Mouse (Mus musculus): ENCODE measurements around the gene Hebp2. TPM values are rescaled to one million over a fixed set of nuclear protein-coding genes. Genes with fewer than 3 reads are reported as not detected.

Hebp2 gene
- polyA plus RNA-seq, 1 experiment from 2014 or later: 6.1 TPM

- no peak overlapping the region for H3K9ac ChIP-seq (ENCODE audit: low read depth, low read length)
- WGBS: 84% methylated on average over 22 of the region's 22 CpGs
- no peak for ATAC-seq (replicated peaks; ENCODE audit: low FRiP score)
- H3K4me1 ChIP-seq (replicated peaks; ENCODE audit: control insufficient read depth, insufficient read depth, low read length): no peaks in the 10 kb centered on the region; the same call in 1 of the 2 replicates
- DNase-seq (ENCODE audit: low spot score): no peak
- H3K27me3 ChIP-seq (replicated peaks; ENCODE audit: control insufficient read depth, insufficient read depth, low read length): no peaks in the 10 kb centered on the region
- H3K36me3 ChIP-seq (ENCODE audit: control insufficient read depth, insufficient read depth, low read length): 0 out of 2 replicates have a peak, but pooled peaks cover 2% of the 10 kb centered on the region
- H3K27ac ChIP-seq (ENCODE audit: low read depth, low read length): no peak overlapping the region
- H3K4me3 ChIP-seq (ENCODE audit: low read depth, low read length): no peak overlapping the region
- H3K9me3 ChIP-seq (ENCODE audit: control insufficient read depth, low read length): no peaks in the 10 kb centered on the region
- no peak overlapping the region for H3K4me2 ChIP-seq
Observed at GRCm38 (mm10) chr10:18526184-18526850, 19.6 kb downstream of the Hebp2 start.

DNA sequence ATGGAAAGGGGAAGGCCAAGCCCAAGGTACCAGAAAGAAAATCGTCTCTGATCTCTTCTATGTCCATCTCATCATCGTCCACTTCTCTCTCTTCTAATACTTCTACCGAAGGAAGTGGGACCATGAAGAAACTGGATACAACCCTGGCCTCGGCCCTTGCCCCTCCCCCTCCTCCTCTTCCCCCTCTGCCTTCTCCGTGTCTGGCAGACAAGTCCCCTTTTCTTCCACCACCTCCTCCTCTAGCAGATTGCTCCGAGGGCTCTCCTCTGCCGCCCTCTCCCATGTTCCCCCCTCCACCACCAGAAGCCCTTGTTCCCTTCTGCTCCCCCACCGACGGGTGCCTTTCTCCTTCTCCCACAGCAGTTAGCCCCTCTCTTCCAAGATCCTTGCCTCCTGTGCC is 20.1 kb downstream of the Hebp2 start:
- Histone ChIP-seq H3K36me3 (ENCODE audit: control insufficient read depth, insufficient read depth, low read length) (0 out of 2 replicates have a peak, but pooled peaks cover 2% of the 10 kb centered on the region), H3K4me2 (no peak overlapping the region), H3K4me1 (replicated peaks; ENCODE audit: control insufficient read depth, insufficient read depth, low read length) (no peaks in the 10 kb centered on the region; the same call in 1 of the 2 replicates), H3K9ac (ENCODE audit: low read depth, low read length) (no peak overlapping the region), H3K9me3 (ENCODE audit: control insufficient read depth, low read length) (no peaks in the 10 kb centered on the region), H3K27ac (ENCODE audit: low read depth, low read length) (no peak overlapping the region), H3K27me3 (replicated peaks; ENCODE audit: control insufficient read depth, insufficient read depth, low read length) (no peaks in the 10 kb centered on the region), H3K4me3 (ENCODE audit: low read depth, low read length) (no peak overlapping the region)
- no peak for DNase-seq (ENCODE audit: low spot score)
- no peak for ATAC-seq (replicated peaks; ENCODE audit: low FRiP score)
- 64% methylated on average over 9 of the region's 9 CpGs for WGBS

- WGBS: 85% methylated on average over 15 of the region's 15 CpGs
- DNase-seq (ENCODE audit: low spot score): no peak
- H3K4me1 ChIP-seq (replicated peaks; ENCODE audit: control insufficient read depth, insufficient read depth, low read length): no peaks in the 10 kb centered on the region; the same call in 1 of the 2 replicates
- no peaks in the 10 kb centered on the region for H3K27me3 ChIP-seq (replicated peaks; ENCODE audit: control insufficient read depth, insufficient read depth, low read length)
- H3K4me2 ChIP-seq: no peak overlapping the region
- H3K4me3 ChIP-seq (ENCODE audit: low read depth, low read length): no peak overlapping the region
- no peak for ATAC-seq (replicated peaks; ENCODE audit: low FRiP score)
- no peak overlapping the region for H3K9ac ChIP-seq (ENCODE audit: low read depth, low read length)
- H3K9me3 ChIP-seq (ENCODE audit: control insufficient read depth, low read length): no peaks in the 10 kb centered on the region
- no peak overlapping the region for H3K27ac ChIP-seq (ENCODE audit: low read depth, low read length)
- 0 out of 2 replicates have a peak, but pooled peaks cover 2% of the 10 kb centered on the region for H3K36me3 ChIP-seq (ENCODE audit: control insufficient read depth, insufficient read depth, low read length)
Observed at GRCm38 (mm10) chr10:18525311-18525710, 20.6 kb downstream of the Hebp2 start.

DNA sequence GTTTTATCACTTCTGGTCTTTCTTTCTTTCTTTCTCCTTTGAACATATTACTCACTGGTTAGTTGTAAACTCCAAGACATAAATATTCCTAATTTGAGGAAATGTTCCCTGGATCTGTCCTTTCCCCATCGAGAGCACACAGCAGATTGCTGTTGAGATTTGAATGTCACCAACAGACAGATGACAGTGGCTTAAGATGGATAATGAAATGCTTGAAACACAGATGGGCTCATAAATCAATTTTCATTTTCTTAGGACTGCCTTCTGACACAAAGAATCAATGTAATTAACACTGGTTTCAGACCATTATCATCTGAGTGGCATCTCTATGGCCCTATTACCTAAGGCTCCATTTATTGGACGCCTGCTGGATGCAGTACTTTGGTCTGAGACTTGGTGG is 23.3 kb downstream of the Hebp2 start:
- Histone ChIP-seq H3K9ac (ENCODE audit: low read depth, low read length) (no peak overlapping the region), H3K4me1 (replicated peaks; ENCODE audit: control insufficient read depth, insufficient read depth, low read length) (no peaks in the 10 kb centered on the region; the same call in 1 of the 2 replicates), H3K36me3 (ENCODE audit: control insufficient read depth, insufficient read depth, low read length) (0 out of 2 replicates have a peak, but pooled peaks cover 2% of the 10 kb centered on the region), H3K9me3 (ENCODE audit: control insufficient read depth, low read length) (no peaks in the 10 kb centered on the region), H3K27me3 (replicated peaks; ENCODE audit: control insufficient read depth, insufficient read depth, low read length) (no peaks in the 10 kb centered on the region), H3K4me3 (ENCODE audit: low read depth, low read length) (no peak overlapping the region), H3K4me2 (no peak overlapping the region), H3K27ac (ENCODE audit: low read depth, low read length) (no peak overlapping the region)
- no peak for ATAC-seq (replicated peaks; ENCODE audit: low FRiP score)
- 77% methylated on average over 2 of the region's 2 CpGs for WGBS
- no peak for DNase-seq (ENCODE audit: low spot score)

DNA sequence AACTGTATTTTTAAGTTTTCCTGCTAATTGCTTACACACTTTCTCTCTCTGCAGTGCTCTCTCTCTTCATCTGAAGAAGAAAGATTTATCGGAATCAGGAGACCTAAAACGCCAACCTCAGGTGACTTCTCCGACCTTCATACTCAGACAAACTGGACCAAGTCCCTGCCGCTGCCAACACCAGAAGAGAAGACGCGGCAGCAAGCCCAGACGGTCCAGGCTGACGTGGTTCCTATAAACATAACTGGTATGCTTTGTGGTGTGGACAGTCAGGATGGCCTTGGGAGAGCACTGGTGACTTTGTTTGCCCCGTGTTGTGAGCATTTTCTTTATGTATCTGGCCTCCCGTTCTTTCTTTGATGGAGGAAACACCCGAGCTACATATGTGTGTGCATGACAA is 34.4 kb downstream of the Hebp2 start:
- Histone ChIP-seq H3K4me3 (ENCODE audit: low read depth, low read length) (no peak overlapping the region), H3K4me2 (no peak overlapping the region), H3K4me1 (replicated peaks; ENCODE audit: control insufficient read depth, insufficient read depth, low read length) (no peaks in the 10 kb centered on the region), H3K27me3 (replicated peaks; ENCODE audit: control insufficient read depth, insufficient read depth, low read length) (no peaks in the 10 kb centered on the region), H3K9ac (ENCODE audit: low read depth, low read length) (no peak overlapping the region), H3K9me3 (ENCODE audit: control insufficient read depth, low read length) (no peaks in the 10 kb centered on the region), H3K27ac (ENCODE audit: low read depth, low read length) (no peak overlapping the region), H3K36me3 (ENCODE audit: control insufficient read depth, insufficient read depth, low read length) (no peaks in the 10 kb centered on the region)
- ATAC-seq (replicated peaks; ENCODE audit: low FRiP score) (no peak), DNase-seq (ENCODE audit: low spot score) (no peak)
- WGBS: 80% methylated on average over 11 of the region's 11 CpGs

DNA sequence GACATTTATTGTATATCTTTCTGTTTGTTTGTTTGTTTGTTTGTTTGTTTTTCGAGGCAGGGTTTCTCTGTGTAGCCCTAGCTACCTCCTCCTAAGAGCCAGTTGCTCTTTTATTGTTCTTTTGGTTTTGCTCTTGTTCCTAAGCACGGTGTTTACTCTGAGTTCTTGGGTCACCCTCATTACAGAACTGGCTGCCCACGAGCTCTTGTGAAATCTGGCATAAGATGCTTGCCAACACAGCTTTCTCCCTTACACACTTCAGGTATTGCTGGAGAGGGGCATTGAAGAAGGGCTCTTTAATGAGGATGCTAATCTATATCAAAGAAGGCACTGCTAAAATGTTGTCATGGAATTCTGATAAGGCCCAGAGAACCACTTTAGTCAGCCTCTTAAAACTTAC is 35.2 kb downstream of the Hebp2 start:
- 68% methylated on average over 3 of the region's 3 CpGs for WGBS
- no peak for ATAC-seq (replicated peaks; ENCODE audit: low FRiP score)
- H3K9ac ChIP-seq (ENCODE audit: low read depth, low read length): no peak overlapping the region
- no peaks in the 10 kb centered on the region for H3K9me3 ChIP-seq (ENCODE audit: control insufficient read depth, low read length)
- no peak overlapping the region for H3K4me3 ChIP-seq (ENCODE audit: low read depth, low read length)
- DNase-seq (ENCODE audit: low spot score): no peak
- no peaks in the 10 kb centered on the region for H3K36me3 ChIP-seq (ENCODE audit: control insufficient read depth, insufficient read depth, low read length)
- no peak overlapping the region for H3K4me2 ChIP-seq
- no peak overlapping the region for H3K27ac ChIP-seq (ENCODE audit: low read depth, low read length)
- no peaks in the 10 kb centered on the region for H3K27me3 ChIP-seq (replicated peaks; ENCODE audit: control insufficient read depth, insufficient read depth, low read length)
- no peaks in the 10 kb centered on the region for H3K4me1 ChIP-seq (replicated peaks; ENCODE audit: control insufficient read depth, insufficient read depth, low read length)

DNA sequence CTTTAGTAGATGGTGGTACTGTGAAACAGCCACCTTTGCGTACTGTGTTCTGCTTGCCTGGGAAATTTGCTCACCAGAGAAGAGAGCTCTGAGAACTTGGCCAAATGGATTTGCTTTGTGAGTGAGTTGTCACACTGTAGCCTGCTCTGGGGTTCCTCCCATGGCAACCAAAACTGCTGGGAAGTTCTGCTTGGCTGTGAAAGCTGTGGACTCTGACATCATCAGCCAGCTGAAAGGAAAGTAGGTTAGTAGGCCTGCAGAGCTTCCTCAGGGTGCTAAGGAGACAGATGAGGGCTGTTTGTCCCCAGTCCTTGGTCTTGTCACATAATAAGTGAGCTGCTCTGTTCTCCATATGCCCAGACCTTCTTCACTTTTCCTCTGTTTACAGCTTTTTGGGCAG is 37.3 kb downstream of the Hebp2 start:
- H3K9me3 ChIP-seq (ENCODE audit: control insufficient read depth, low read length): no peaks in the 10 kb centered on the region
- WGBS: 76% methylated on average over 1 of the region's 1 CpGs
- no peaks in the 10 kb centered on the region for H3K27me3 ChIP-seq (replicated peaks; ENCODE audit: control insufficient read depth, insufficient read depth, low read length)
- H3K4me3 ChIP-seq (ENCODE audit: low read depth, low read length): no peak overlapping the region
- H3K4me2 ChIP-seq: no peak overlapping the region
- ATAC-seq (replicated peaks; ENCODE audit: low FRiP score): no peak
- H3K36me3 ChIP-seq (ENCODE audit: control insufficient read depth, insufficient read depth, low read length): no peaks in the 10 kb centered on the region
- no peak for DNase-seq (ENCODE audit: low spot score)
- no peak overlapping the region for H3K9ac ChIP-seq (ENCODE audit: low read depth, low read length)
- no peak overlapping the region for H3K27ac ChIP-seq (ENCODE audit: low read depth, low read length)
- no peaks in the 10 kb centered on the region for H3K4me1 ChIP-seq (replicated peaks; ENCODE audit: control insufficient read depth, insufficient read depth, low read length)

DNA sequence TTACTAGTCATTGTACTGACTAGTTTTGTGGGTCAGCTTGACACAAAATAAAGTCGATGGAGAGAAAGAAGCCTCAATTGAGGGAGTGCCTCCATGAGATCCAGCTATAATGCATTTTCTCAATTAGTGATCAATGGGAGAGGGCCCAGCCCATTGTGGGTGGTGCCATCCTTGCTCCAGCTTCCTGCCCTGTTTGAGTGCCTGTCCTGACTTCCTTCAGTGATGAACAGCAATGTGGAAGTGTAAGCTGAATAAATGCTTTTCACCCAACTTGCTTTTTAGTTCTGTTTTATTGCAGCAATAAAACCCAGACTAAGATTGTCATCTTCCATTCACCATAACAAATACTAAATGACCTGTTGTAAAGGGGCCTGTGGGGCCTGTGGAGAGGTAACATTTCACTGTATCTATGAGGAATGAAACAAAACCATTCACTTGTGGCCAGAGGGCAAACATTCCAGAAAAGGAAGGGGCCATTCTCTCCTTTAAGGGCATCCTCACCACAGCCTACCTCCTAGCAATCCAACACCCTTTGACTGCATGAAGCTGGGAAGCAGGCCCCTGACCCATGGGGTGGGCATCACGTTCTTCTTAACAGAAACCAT is 37.9 kb downstream of the Hebp2 start:
- Histone ChIP-seq H3K27me3 (replicated peaks; ENCODE audit: control insufficient read depth, insufficient read depth, low read length) (no peaks in the 10 kb centered on the region), H3K9me3 (ENCODE audit: control insufficient read depth, low read length) (no peaks in the 10 kb centered on the region), H3K36me3 (ENCODE audit: control insufficient read depth, insufficient read depth, low read length) (no peaks in the 10 kb centered on the region), H3K4me1 (replicated peaks; ENCODE audit: control insufficient read depth, insufficient read depth, low read length) (no peaks in the 10 kb centered on the region), H3K4me3 (ENCODE audit: low read depth, low read length) (no peak overlapping the region), H3K4me2 (no peak overlapping the region), H3K9ac (ENCODE audit: low read depth, low read length) (no peak overlapping the region), H3K27ac (ENCODE audit: low read depth, low read length) (no peak overlapping the region)
- DNase-seq (ENCODE audit: low spot score) (no peak), ATAC-seq (replicated peaks; ENCODE audit: low FRiP score) (no peak)
- WGBS: 69% methylated on average over 2 of the region's 2 CpGs

- Histone ChIP-seq H3K9me3 (ENCODE audit: control insufficient read depth, low read length) (no peaks in the 10 kb centered on the region), H3K4me1 (replicated peaks; ENCODE audit: control insufficient read depth, insufficient read depth, low read length) (no peaks in the 10 kb centered on the region), H3K36me3 (ENCODE audit: control insufficient read depth, insufficient read depth, low read length) (no peaks in the 10 kb centered on the region), H3K4me2 (no peak overlapping the region), H3K27ac (ENCODE audit: low read depth, low read length) (no peak overlapping the region), H3K27me3 (replicated peaks; ENCODE audit: control insufficient read depth, insufficient read depth, low read length) (no peaks in the 10 kb centered on the region), H3K9ac (ENCODE audit: low read depth, low read length) (no peak overlapping the region), H3K4me3 (ENCODE audit: low read depth, low read length) (no peak overlapping the region)
- WGBS: 77% methylated on average over 6 of the region's 6 CpGs
- ATAC-seq (replicated peaks; ENCODE audit: low FRiP score) (no peak), DNase-seq (ENCODE audit: low spot score) (no peak)
Observed at GRCm38 (mm10) chr10:18506501-18506946, 39.4 kb downstream of the Hebp2 start.

Data from liver, embryonic 11.5 days (tissue).